Mouse (Mus musculus): ENCODE results near the gene Pkp2.
"Not testable (repeated sequence)": the region's sequence is repeated elsewhere in the genome, so short reads cannot be mapped to it uniquely, and the experiment has no call there.

Gene Pkp2

GRCm38 (mm10) chr16:16213079-16213760 is at the start of gene Pkp2:
Gene Pkp2, plus strand, starts transcription at chr16:16213318.
- in situ Hi-C loops (cut with MboI, MseI) = loop anchor here (5.0 kb wide), 1 partner anchor 69 kb away; no protein-coding TSS in a partner anchor

- in situ Hi-C loops (cut with MboI, MseI) = loop anchor here (5.0 kb wide), 1 partner anchor 395 kb away; no protein-coding TSS in a partner anchor
Measured at GRCm38 (mm10) chr16:16197374-16197773, 15.7 kb upstream of the Pkp2 start.

GRCm38 (mm10) chr16:16201991-16202390 is 11.1 kb upstream of the Pkp2 start:
- in situ Hi-C loops (cut with MboI, MseI) = loop anchor here (10.0 kb wide), 1 partner anchor 373 kb away; no protein-coding TSS in a partner anchor

GRCm38 (mm10) chr16:16204648-16205047 is 8.5 kb upstream of the Pkp2 start:
- in situ Hi-C loops (cut with MboI, MseI) = loop anchor here (10.0 kb wide), 1 partner anchor 370 kb away; no protein-coding TSS in a partner anchor

GRCm38 (mm10) chr16:16212723-16213078 is 417 bp upstream of the Pkp2 start:
- in situ Hi-C loops (cut with MboI, MseI) = loop anchor here (5.0 kb wide), 1 partner anchor 70 kb away; no protein-coding TSS in a partner anchor

GRCm38 (mm10) chr16:16213761-16214305 is 715 bp downstream of the Pkp2 start:
- in situ Hi-C loops (cut with MboI, MseI) = loop anchor here (5.0 kb wide), 1 partner anchor 68 kb away; no protein-coding TSS in a partner anchor

GRCm38 (mm10) chr16:16215645-16216387 is 2.7 kb downstream of the Pkp2 start:
- in situ Hi-C loops (cut with MboI, MseI) = no loop called here

DNA sequence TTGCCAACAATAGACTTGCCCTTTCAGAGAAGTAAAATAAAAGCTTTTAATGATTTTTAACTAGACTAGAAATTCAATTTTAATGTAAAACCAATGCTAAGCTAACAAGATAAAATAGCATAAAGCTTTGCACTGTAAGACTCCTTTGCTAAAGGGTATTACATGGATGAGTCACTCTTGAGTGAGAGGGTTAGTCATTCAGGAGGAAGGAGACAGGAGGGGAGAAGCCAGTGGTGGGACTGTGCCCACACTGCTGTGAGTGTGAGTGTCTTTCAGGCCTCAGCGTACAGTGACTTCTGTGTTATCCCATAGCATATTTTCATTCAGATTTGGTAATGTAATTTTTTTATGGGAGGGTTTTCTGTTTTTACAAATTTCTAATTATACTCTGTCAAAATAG is 3.8 kb downstream of the Pkp2 start:
- in situ Hi-C loops (cut with MboI, MseI) = no loop called here

GRCm38 (mm10) chr16:16219835-16220234 is 6.7 kb downstream of the Pkp2 start:
- in situ Hi-C loops (cut with MboI, MseI) = no loop called here

DNA sequence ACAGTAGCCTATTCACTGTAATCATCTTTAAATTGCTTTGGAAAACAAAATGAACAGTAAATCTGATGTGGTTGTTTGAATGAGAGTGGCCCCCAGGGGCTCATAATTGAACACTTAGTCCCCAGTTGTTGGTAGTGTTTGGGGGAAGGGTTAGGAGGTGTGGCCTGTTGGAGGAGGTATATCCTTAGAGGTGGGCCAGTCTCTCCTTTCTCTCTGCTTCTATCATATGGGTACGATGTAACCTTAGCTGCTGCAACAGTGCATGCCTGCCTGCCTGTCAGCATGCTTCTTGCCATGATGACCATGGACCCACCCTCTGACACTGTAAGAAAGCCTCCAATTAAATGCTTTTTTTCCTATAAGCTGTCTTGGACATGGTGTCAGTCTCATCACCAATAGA is 9.5 kb downstream of the Pkp2 start:
- in situ Hi-C loops (cut with MboI, MseI) = no loop called here

DNA sequence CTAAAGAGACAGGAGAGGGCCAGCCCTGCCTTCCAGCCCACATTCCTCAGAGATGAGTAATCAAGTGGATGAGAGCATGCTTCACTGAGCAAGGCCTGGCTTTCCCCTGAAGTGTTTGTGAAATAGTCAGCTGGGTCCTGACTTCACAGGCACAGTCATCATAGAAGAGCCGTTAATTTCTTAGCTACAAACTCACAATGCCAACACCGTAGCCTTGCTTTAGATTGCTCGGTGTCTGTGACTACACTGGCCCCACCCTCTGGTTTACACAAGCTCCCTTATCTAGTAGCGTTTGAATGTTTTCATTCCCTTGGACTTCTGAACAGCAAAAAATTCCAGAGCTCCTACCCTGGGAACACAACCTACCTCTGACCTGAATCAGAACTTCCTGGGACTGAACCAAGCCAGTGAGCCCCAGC is 11.4 kb downstream of the Pkp2 start:
- in situ Hi-C loops (cut with MboI, MseI) = no loop called here

DNA sequence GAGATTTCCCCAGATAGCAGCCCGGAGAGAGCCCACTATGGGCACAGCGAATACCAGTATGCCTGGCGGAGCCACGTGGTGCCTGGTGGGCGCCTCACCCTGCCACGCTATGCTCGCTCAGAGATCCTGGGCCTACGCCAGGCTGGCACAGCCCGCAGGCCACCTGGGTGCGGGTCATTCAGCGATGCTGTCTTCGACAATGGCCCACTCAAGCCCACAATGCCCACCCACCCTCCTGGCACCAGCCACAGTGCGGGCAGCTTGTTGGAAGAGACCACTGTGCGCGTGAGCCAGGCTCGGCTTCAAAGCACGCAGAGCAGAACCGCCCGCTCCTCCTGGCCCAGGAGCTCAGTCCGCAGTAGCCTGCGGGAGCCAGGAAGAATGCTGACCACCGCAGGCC is 12.7 kb downstream of the Pkp2 start:
- in situ Hi-C loops (cut with MboI, MseI) = no loop called here

- in situ Hi-C loops (cut with MboI, MseI) = no loop called here
Measured at GRCm38 (mm10) chr16:16230439-16230838, 17.3 kb downstream of the Pkp2 start.

- in situ Hi-C loops (cut with MboI, MseI) = no loop called here
Measured at GRCm38 (mm10) chr16:16233919-16234318, 20.8 kb downstream of the Pkp2 start.

DNA sequence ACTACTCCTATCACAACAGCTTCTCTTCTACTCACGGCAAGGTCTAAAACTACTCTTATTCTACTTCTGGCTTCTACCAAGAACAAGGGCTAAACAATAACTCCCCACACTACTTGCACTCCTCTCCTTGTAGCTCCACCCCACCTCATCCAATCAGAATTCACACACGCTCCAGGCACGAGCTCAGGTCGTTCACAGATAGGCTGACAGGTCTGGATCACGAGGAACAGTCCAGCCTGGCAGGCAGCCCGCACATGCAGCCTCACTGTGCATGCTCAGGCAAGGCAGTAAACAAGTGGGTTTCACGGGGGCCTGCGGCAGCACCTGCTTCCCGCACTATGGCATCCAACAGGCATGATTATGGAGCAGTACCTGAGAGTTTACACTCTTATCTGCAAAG is 23.6 kb downstream of the Pkp2 start:
- in situ Hi-C loops (cut with MboI, MseI) = not testable (repeated sequence)

GRCm38 (mm10) chr16:16238356-16238755 is 25.2 kb downstream of the Pkp2 start:
- in situ Hi-C loops (cut with MboI, MseI) = no loop called here

GRCm38 (mm10) chr16:16244711-16245110 is 31.6 kb downstream of the Pkp2 start:
- in situ Hi-C loops (cut with MboI, MseI) = no loop called here

DNA sequence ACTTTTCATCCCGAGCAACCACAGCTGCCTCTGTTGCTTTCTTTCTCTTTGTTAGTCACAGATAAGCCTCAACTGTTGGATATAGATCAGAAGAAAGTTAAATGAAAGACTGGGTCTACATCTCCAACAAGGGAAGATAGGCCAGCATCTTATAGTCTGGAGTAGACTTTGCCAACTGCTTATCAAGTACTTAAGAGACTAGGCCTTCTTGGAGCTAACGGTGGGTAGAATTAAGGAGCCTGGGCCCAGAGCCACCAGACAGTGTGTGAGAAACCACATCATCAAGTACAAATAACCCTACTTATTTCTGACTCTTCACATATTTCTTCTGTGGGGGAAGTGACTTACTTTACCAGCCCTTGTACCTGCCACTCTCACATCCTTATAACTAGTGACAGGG is 37.4 kb downstream of the Pkp2 start:
- in situ Hi-C loops (cut with MboI, MseI) = no loop called here

GRCm38 (mm10) chr16:16253326-16254074 is 40.4 kb downstream of the Pkp2 start:
- in situ Hi-C loops (cut with MboI, MseI) = no loop called here

DNA sequence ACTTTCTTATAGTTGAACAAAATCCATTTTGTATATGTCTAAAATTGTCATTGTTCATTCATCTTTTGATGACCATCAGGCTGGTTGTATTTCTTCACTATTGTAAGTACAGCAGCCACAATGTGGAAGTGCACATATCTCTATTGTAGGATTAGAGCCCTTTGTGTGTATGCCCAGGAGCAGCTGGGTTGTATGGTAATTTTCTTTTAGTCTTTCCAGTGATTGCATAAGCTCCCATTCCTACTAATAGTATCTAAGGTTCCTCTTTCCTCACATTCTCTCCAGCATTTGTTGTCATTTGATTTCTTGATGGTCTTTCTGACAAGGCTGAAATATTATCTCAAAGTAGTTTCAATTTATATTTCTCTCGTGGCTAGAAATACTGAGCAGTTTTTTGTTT is 42.1 kb downstream of the Pkp2 start:
- in situ Hi-C loops (cut with MboI, MseI) = no loop called here

DNA sequence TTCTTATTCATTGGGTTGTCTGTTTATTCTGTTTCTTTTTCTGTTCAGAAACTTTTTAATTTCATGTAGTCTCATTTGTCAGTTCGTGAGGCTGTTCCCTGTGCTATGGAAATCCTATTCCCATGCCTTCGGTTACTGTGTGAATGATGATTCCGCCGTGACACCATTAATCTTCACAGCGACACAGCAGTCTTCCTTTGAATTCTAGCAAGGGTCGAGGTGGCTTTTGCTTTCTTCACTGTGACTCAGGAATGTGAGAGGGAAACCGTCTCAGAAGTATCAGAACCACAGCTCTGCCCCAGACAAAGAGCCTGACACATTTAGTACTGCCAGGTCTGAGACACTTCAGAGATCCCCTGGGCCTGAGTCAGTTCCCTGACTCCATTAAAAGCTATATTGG is 42.8 kb downstream of the Pkp2 start:
- in situ Hi-C loops (cut with MboI, MseI) = no loop called here

DNA sequence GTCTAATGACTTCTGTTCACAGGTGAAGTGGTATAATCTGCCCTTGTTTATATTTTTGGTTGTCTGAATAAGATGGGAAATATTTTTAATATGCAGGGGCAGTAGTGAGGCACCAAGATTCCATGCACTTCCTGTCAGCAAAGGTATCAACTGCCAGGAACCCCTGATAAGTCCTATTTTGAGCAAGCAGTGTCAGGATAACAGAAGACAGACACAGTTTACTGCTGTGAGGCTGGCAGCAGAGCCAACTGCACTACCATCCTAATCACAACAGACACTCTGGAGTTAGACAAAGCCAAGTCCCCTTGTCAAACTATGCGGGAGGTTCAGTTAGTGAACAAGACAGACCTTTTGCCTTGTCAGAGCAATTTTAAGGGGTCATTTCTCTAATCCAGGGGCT is 43.6 kb downstream of the Pkp2 start:
- in situ Hi-C loops (cut with MboI, MseI) = no loop called here

Data from T-helper 1 cell (primary cell).